Mouse (Mus musculus) limb, embryonic 14.5 days (tissue): Measurements from ENCODE around the gene Hus1b. TPM values are rescaled to one million over a fixed set of nuclear protein-coding genes. Genes with fewer than 3 reads are reported as not detected.

Experiments
- ATAC-seq: fragments of 200-750 bp; cut with Nextera tagmentation; 2 replicates; pipeline ENCODE4 v1.8.0; 2017; ENCODE audit warnings: low read depth, moderate number of reproducible peaks, moderate TSS enrichment; ENCODE audit not compliant: low FRiP score
- DNase-seq: peaks from one replicate; pipeline ENCODE4 v3.0.0-alpha.2; 2015; ENCODE audit warnings: low spot score
- H3K27ac ChIP-seq: fragments of 300-500 bp; sonication (generic); replicated peaks from 2 replicates; pipeline ENCODE4 v1.5.1; 2014; ENCODE audit warnings: low read depth, mild to moderate bottlenecking, low read length, moderate library complexity, mixed read lengths
- H3K27me3 ChIP-seq: fragments of 300-500 bp; sonication (generic); 2 replicates; pipeline ENCODE4 v1.6.1; 2014; ENCODE audit warnings: low read length, mixed read lengths; ENCODE audit not compliant: control insufficient read depth, insufficient read depth
- H3K36me3 ChIP-seq: fragments of 300-500 bp; sonication (generic); 2 replicates; pipeline ENCODE4 v1.6.1; 2014; ENCODE audit warnings: mild to moderate bottlenecking, low read length, moderate library complexity, mixed read lengths; ENCODE audit not compliant: control insufficient read depth, insufficient read depth
- H3K4me1 ChIP-seq: fragments of 300-500 bp; sonication (generic); 2 replicates; pipeline ENCODE4 v1.6.1; 2014; ENCODE audit warnings: antibody characterized with exemption, low read length, mixed read lengths; ENCODE audit not compliant: control insufficient read depth, insufficient read depth
- H3K4me2 ChIP-seq: fragments of 300-500 bp; sonication (generic); replicated peaks from 2 replicates; pipeline ENCODE4 v1.6.1; 2014; ENCODE audit warnings: low read depth, mild to moderate bottlenecking, low read length, moderate library complexity; ENCODE audit not compliant: severe bottlenecking
- H3K4me3 ChIP-seq: fragments of 300-500 bp; sonication (generic); replicated peaks from 2 replicates; pipeline ENCODE4 v1.5.1; 2014; ENCODE audit warnings: low read length
- H3K9ac ChIP-seq: fragments of 300-500 bp; sonication (generic); 2 replicates; pipeline ENCODE4 v1.6.1; 2014; ENCODE audit warnings: mild to moderate bottlenecking, low read depth, low read length, moderate library complexity; ENCODE audit not compliant: severe bottlenecking
- H3K9me3 ChIP-seq: fragments of 300-500 bp; sonication (generic); 2 replicates; pipeline ENCODE4 v1.6.1; 2016; ENCODE audit warnings: low read length; ENCODE audit not compliant: control insufficient read depth
- POLR2A ChIP-seq: fragments of 200-500 bp; IDR thresholded peaks from 2 replicates; pipeline ENCODE4 v1.8.0; 2012; ENCODE audit warnings: inconsistent platforms, mild to moderate bottlenecking, moderate library complexity, borderline replicate concordance; ENCODE audit not compliant: insufficient read depth, insufficient read length; ENCODE audit errors: extremely low read depth
- WGBS: fragments of 180-500 bp; shearing (Covaris S2); extraction: QIAGEN DNeasy Blood & Tissue Kit; methylation state at CpG from one replicate; pipeline ENCODE4 v1.1.7; 2014; 5-methylcytosine and 5-hydroxymethylcytosine counted together
- polyA plus RNA-seq, 2 experiments: library from polyadenylated mRNA; depleted of rRNA in 1 of 2; stranded (reverse) in 1 of 2; unstranded in 1 of 2; fragments of >200 nt; fragmentation: Nextera tagmentation in 1 of 2; extraction: Ambion mirVana in 1 of 2; gene quantifications; 2 replicates each; pipeline versions ENCODE4 v1.2.1 to v1.2.3; 2012 to 2014

Hus1b gene
- 0.21 TPM in 1 of 2 replicates, not detected in the other for polyA plus RNA-seq (2012; rRNA removed)
- polyA plus RNA-seq (2014; fragmentation: Nextera tagmentation; extraction: Ambion mirVana) = 0.21 TPM in 1 of 2 replicates, not detected in the other

GRCm38 (mm10) chr13:30947540-30947939, at the start of gene Hus1b:
Gene Hus1b (minus strand): TSS chr13:30947759.
- ATAC-seq (no peak), DNase-seq (no peak)
- Histone ChIP-seq H3K4me3 (no peak within 1 kb of the TSS), H3K27ac (no peak within 1 kb of the TSS), H3K27me3 (no peaks in the 10 kb centered on the region), H3K4me1 (no peaks in the 10 kb centered on the region), H3K4me2 (no peak within 1 kb of the TSS), H3K9me3 (no peaks in the 10 kb centered on the region), H3K9ac (no peak within 1 kb of the TSS), H3K36me3 (no peaks in the 10 kb centered on the region)
- TF ChIP-seq POLR2A = no peak
- 84% methylated on average over 11 of the region's 11 CpGs for WGBS

GRCm38 (mm10) chr13:30994249-30994858, 46.8 kb upstream of the Hus1b start:
- no peaks in the 10 kb centered on the region for H3K27me3 ChIP-seq
- 64% methylated on average over 6 of the region's 6 CpGs for WGBS
- ATAC-seq = no peak
- no peak for TF ChIP-seq POLR2A
- no peaks in the 10 kb centered on the region for H3K36me3 ChIP-seq
- no peaks in the 10 kb centered on the region for H3K4me1 ChIP-seq
- DNase-seq = no peak
- no peaks in the 10 kb centered on the region for H3K9me3 ChIP-seq
- H3K27ac ChIP-seq = no peak overlapping the region
- no peak overlapping the region for H3K4me3 ChIP-seq
- no peak overlapping the region for H3K4me2 ChIP-seq
- H3K9ac ChIP-seq = no peak overlapping the region

- DNase-seq = peak; percentile 63
- WGBS = 30% methylated on average over 3 of the region's 3 CpGs
- H3K36me3 ChIP-seq = no peaks in the 10 kb centered on the region
- no peaks in the 10 kb centered on the region for H3K9me3 ChIP-seq
- no peak for ATAC-seq
- TF ChIP-seq POLR2A = no peak
- H3K4me3 ChIP-seq = no peak overlapping the region
- H3K4me1 ChIP-seq = no peaks in the 10 kb centered on the region
- H3K27ac ChIP-seq = no peak overlapping the region
- H3K27me3 ChIP-seq = no peaks in the 10 kb centered on the region
- no peak overlapping the region for H3K9ac ChIP-seq
- no peak overlapping the region for H3K4me2 ChIP-seq
These were observed 46.3 kb upstream of the Hus1b start for GRCm38 (mm10) chr13:30993819-30994218.

- no peak overlapping the region for H3K4me3 ChIP-seq
- H3K27ac ChIP-seq = no peak overlapping the region
- H3K9ac ChIP-seq = no peak overlapping the region
- ATAC-seq (no peak), DNase-seq (no peak)
- H3K4me1 ChIP-seq = peaks cover 12% of the 10 kb centered on the region
- no peaks in the 10 kb centered on the region for H3K36me3 ChIP-seq
- WGBS = 71% methylated on average over 9 of the region's 9 CpGs
- no peak for TF ChIP-seq POLR2A
- H3K27me3 ChIP-seq = no peaks in the 10 kb centered on the region
- no peak overlapping the region for H3K4me2 ChIP-seq
- H3K9me3 ChIP-seq = no peaks in the 10 kb centered on the region
These were observed 42.7 kb upstream of the Hus1b start for GRCm38 (mm10) chr13:30990233-30990632.

- peaks cover 12% of the 10 kb centered on the region for H3K4me1 ChIP-seq
- no peaks in the 10 kb centered on the region for H3K27me3 ChIP-seq
- no peaks in the 10 kb centered on the region for H3K36me3 ChIP-seq
- no peak for TF ChIP-seq POLR2A
- no peak overlapping the region for H3K9ac ChIP-seq
- WGBS = 87% methylated on average over 10 of the region's 10 CpGs
- H3K27ac ChIP-seq = no peak overlapping the region
- no peak overlapping the region for H3K4me3 ChIP-seq
- no peaks in the 10 kb centered on the region for H3K9me3 ChIP-seq
- DNase-seq = no peak
- no peak overlapping the region for H3K4me2 ChIP-seq
- no peak for ATAC-seq
These were observed 42.2 kb upstream of the Hus1b start for GRCm38 (mm10) chr13:30989710-30990109.
